Mouse (Mus musculus): Measurements from ENCODE around the gene Ramp3. TPM values are rescaled to one million over a fixed set of nuclear protein-coding genes. Genes with fewer than 3 reads are reported as not detected.

The Ramp3 gene
- polyA plus RNA-seq (2012; rRNA removed): 4.0 and 4.4 TPM in 2 replicates

GRCm38 (mm10) chr11:6658271-6658670 lies at the start of gene Ramp3:
Ramp3 (plus strand) TSS chr11:6658521.

GRCm38 (mm10) chr11:6625478-6626387 lies 32.6 kb upstream of the Ramp3 start, which contains the start of gene Tbrg4:
Tbrg4 (minus strand) TSS chr11:6626067.

GRCm38 (mm10) chr11:6638537-6638936 lies 19.8 kb upstream of the Ramp3 start, which contains the start of gene Wap:
Wap (minus strand) TSS chr11:6638637.

Other genes with a start within 250 kb of the Ramp3 start
- 121 and 182 TPM in 2 replicates for gene Ppia, start 243.1 kb upstream of the Ramp3 start, polyA plus RNA-seq (2012; rRNA removed)
- gene H2afv, start 214.1 kb upstream of the Ramp3 start, polyA plus RNA-seq (2012; rRNA removed): 8.1 and 10.3 TPM in 2 replicates
- gene Purb, start 182.6 kb upstream of the Ramp3 start, polyA plus RNA-seq (2012; rRNA removed): 2.6 and 3.0 TPM in 2 replicates
- gene Myo1g, start 137.6 kb upstream of the Ramp3 start, polyA plus RNA-seq (2012; rRNA removed): 2.4 and 4.2 TPM in 2 replicates
- 27.0 and 30.6 TPM in 2 replicates for gene Ccm2, start 111.6 kb upstream of the Ramp3 start, polyA plus RNA-seq (2012; rRNA removed)
- gene Nacad, start 52.5 kb upstream of the Ramp3 start, polyA plus RNA-seq (2012; rRNA removed): 5.1 and 6.4 TPM in 2 replicates
- gene Tbrg4, start 32.5 kb upstream of the Ramp3 start, polyA plus RNA-seq (2012; rRNA removed): 64.8 and 67.6 TPM in 2 replicates
- gene Wap, start 19.9 kb upstream of the Ramp3 start, polyA plus RNA-seq (2012; rRNA removed): not detected in 2 replicates
- not detected in 2 replicates for gene Gm11983, start 179.1 kb downstream of the Ramp3 start, polyA plus RNA-seq (2012; rRNA removed)